Mouse (Mus musculus): Measurements from ENCODE around the gene Syndig1. TPM values are rescaled to one million over a fixed set of nuclear protein-coding genes. Genes with fewer than 3 reads are reported as not detected.

The Syndig1 gene
- polyA plus RNA-seq, 1 experiment from 2014 or later: 7.9 TPM

DNA sequence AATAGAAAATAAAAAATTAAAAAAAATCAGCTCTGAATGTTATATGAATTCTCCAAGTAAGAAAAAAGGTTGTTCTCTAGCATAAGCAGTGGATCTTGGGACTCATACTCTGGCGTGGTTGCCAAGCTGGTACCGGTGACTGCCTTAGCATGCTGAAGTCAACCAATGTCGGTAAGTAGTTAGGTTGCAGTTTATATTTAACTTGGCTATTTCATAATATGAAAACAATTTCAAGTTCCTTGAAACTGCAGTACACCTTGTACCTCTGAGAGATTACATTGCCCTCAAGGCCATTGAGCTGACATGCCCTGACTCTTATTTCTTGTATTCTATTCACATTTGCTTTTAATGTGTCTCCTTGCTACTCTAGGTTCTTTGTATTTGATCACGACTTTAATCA is 163.9 kb downstream of the Syndig1 start:
- Histone ChIP-seq H3K27ac (no peak overlapping the region), H3K4me1 (no peaks in the 10 kb centered on the region), H3K36me3 (no peaks in the 10 kb centered on the region), H3K27me3 (replicated peaks) (no peaks in the 10 kb centered on the region), H3K4me2 (no peak overlapping the region), H3K9ac (no peak overlapping the region), H3K4me3 (replicated peaks) (no peak overlapping the region), H3K9me3 (no peaks in the 10 kb centered on the region)
- 90% methylated on average over 4 of the region's 4 CpGs for WGBS
- no peak for ATAC-seq (ENCODE audit: insufficient read depth, low FRiP score, low read depth)

DNA sequence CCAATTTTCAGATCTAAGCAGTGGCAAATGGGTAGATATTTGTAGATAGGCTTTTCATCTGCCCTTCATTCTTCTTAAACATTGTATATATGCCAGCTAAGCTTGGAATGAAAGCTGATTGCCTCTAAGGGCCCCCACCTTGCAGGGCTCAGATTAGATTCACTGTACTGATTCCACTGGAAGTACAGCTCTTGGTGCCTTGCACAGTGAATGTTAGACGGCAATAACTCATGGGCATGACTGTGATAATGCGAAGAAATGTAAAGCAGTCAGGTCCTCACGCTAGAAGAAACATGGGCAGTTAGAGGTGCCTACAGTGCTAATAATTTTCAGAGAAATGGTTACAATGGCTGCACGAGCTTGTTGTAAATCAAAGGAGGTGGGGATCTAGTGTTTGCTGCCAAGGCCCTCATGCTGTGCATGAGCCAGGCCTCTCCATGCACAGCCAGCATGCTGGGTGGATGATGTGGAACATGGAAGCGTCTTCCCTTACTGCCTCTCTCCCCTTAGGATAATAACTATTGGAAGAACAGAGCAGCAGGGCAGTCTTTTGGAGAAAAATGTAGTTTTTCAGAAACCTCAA is 167.5 kb downstream of the Syndig1 start:
- 70% methylated on average over 5 of the region's 5 CpGs for WGBS
- Histone ChIP-seq H3K4me2 (no peak overlapping the region), H3K9me3 (no peaks in the 10 kb centered on the region), H3K36me3 (no peaks in the 10 kb centered on the region), H3K4me3 (replicated peaks) (no peak overlapping the region), H3K27ac (no peak overlapping the region), H3K4me1 (0 out of 2 replicates have a peak, but pooled peaks cover 3% of the 10 kb centered on the region), H3K9ac (no peak overlapping the region), H3K27me3 (replicated peaks) (no peaks in the 10 kb centered on the region)
- no peak for ATAC-seq (ENCODE audit: insufficient read depth, low FRiP score, low read depth)

DNA sequence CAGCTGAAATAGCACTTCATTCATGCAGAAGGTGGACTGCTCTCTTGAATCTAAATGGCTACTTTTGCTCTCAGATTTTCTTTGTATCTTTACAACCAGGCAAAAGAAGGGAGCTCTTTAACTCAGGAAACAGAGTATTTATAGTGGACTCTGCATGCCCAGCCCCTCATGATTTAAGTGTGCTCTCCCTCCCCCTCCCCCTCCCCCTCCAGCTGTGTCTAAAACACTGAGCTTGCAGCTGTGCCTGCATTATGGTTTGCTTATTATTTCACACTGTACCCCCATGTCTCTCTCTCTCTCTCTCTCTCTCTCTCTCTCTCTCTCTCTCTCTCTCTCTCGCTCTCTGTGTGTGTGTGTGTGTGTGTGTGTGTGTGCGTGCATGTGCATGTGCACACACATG is 168.6 kb downstream of the Syndig1 start:
- H3K9me3 ChIP-seq: no peaks in the 10 kb centered on the region
- H3K4me2 ChIP-seq: no peak overlapping the region
- H3K27ac ChIP-seq: peak overlapping the region; percentile 1; the same call in 1 of the 2 replicates
- 64% methylated on average over 1 of the region's 2 CpGs for WGBS
- H3K4me1 ChIP-seq: 0 out of 2 replicates have a peak, but pooled peaks cover 3% of the 10 kb centered on the region
- H3K4me3 ChIP-seq (replicated peaks): no peak overlapping the region
- no peak overlapping the region for H3K9ac ChIP-seq
- no peak for ATAC-seq (ENCODE audit: insufficient read depth, low FRiP score, low read depth)
- no peaks in the 10 kb centered on the region for H3K36me3 ChIP-seq
- no peaks in the 10 kb centered on the region for H3K27me3 ChIP-seq (replicated peaks)

DNA sequence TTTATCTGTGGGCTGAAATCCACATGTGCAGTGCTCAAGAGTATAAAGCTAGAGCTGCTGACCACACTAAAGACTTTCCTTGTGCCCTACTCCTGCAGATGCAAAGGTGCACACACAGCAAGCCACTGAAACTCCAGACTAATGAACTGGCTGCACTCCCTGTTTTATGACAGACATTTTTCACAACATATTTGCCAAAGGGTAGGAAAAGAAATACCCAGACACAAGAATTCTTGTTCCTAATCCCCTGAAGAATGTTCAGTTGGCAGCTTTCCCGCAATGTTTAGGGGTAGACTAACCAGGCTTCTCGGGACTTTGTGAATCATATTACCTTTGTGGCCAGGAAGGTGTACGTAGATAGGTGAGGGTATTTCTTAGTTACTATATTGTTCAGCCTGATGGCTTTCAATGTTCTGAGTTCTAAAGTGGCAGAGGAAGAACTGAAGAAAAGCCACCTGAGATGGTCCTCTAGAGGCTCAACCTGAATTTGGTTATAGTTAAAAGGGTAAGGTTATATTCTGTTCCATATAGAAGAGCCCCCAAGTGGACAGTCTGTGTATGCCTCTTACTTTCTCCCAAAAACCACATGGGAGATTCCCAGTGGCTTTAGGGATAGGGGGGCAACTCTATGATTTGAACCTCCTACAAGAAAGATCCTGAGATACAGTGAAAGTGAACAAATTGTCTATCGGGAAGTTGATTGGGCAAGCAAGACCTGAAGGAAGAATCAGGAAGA is 169.5 kb downstream of the Syndig1 start:
- Histone ChIP-seq H3K36me3 (no peaks in the 10 kb centered on the region), H3K4me1 (0 out of 2 replicates have a peak, but pooled peaks cover 3% of the 10 kb centered on the region), H3K4me3 (replicated peaks) (no peak overlapping the region), H3K27me3 (replicated peaks) (no peaks in the 10 kb centered on the region), H3K9me3 (no peaks in the 10 kb centered on the region), H3K4me2 (no peak overlapping the region), H3K27ac (no peak overlapping the region), H3K9ac (no peak overlapping the region)
- ATAC-seq (ENCODE audit: insufficient read depth, low FRiP score, low read depth): no peak
- WGBS: 61% methylated on average over 4 of the region's 4 CpGs

DNA sequence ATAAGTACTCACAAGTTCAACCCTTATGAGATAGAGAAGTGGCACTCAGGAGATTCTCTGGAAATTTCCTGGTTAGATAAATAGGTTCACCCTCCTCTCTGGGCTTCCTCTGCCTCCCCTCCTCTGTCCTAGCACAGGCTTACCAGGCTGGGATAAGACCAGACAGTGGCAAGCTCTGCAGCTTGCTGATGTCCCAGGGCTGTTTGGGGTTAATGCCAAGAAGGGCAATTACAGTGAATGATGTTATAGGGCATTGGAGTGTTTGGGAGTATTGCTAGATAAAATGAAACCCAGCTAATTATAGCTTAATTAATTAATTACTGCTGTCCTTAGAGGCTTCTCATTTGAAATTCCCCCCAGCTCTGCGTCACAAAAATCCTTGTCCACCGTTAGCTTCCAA is 171.6 kb downstream of the Syndig1 start:
- Histone ChIP-seq H3K27me3 (replicated peaks) (no peaks in the 10 kb centered on the region), H3K9ac (no peak overlapping the region), H3K36me3 (no peaks in the 10 kb centered on the region), H3K9me3 (no peaks in the 10 kb centered on the region), H3K27ac (no peak overlapping the region), H3K4me1 (0 out of 2 replicates have a peak, but pooled peaks cover 3% of the 10 kb centered on the region), H3K4me3 (replicated peaks) (no peak overlapping the region), H3K4me2 (no peak overlapping the region)
- WGBS: 61% methylated on average over 2 of the region's 2 CpGs
- no peak for ATAC-seq (ENCODE audit: insufficient read depth, low FRiP score, low read depth)

DNA sequence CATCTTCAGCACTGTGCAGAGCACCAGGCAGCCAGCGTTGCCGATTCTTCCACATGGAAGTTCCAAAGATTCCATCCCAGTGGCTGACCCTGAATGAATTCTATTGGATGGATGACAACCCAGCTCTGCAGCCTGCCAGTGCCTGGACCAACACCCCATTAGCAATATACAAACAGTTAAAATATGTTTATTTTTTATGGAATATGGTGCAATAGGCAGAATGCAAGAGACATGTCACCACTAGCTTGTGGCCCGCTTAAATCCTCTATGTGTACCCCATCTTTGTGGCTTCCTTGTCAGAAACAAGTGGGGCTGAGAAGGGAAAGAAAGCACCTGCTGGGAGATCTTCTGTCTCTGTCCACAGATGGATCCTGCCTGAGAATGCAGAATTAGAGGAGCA is 174.5 kb downstream of the Syndig1 start:
- Histone ChIP-seq H3K9me3 (no peaks in the 10 kb centered on the region), H3K4me1 (no peaks in the 10 kb centered on the region), H3K9ac (no peak overlapping the region), H3K27ac (no peak overlapping the region), H3K4me2 (no peak overlapping the region), H3K27me3 (replicated peaks) (no peaks in the 10 kb centered on the region), H3K4me3 (replicated peaks) (no peak overlapping the region), H3K36me3 (no peaks in the 10 kb centered on the region)
- WGBS: 81% methylated on average over 3 of the region's 3 CpGs
- no peak for ATAC-seq (ENCODE audit: insufficient read depth, low FRiP score, low read depth)

DNA sequence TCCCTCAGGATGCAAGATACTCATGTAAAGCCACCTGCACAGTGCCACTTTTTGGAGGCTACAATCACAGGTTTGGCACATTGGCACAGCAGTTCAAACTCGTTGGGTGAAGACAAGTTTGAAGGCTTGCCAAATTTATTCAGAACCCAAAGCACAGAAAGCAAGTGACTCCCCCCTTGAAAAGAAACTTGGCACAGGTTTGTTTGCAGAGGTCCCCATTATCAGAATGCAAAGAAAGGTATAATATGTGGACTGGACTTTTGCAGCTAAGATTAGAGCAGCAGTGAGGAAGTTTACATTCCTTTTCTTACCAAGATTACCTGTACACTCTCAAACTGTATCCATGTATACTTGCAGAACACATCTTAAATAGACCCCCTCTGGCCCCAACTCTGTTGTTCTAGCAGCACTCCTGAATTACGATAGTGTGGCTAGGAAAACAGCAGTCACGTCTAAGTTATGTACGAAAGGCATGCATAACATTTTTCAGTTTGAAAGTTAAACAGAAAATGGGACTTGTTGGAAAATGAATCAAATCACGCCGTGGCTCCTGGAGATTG is 183.9 kb downstream of the Syndig1 start:
- H3K4me2 ChIP-seq: no peak overlapping the region
- no peaks in the 10 kb centered on the region for H3K36me3 ChIP-seq
- no peaks in the 10 kb centered on the region for H3K9me3 ChIP-seq
- H3K27ac ChIP-seq: no peak overlapping the region
- H3K4me1 ChIP-seq: no peaks in the 10 kb centered on the region
- no peak overlapping the region for H3K9ac ChIP-seq
- no peaks in the 10 kb centered on the region for H3K27me3 ChIP-seq (replicated peaks)
- 45% methylated on average over 6 of the region's 6 CpGs for WGBS
- H3K4me3 ChIP-seq (replicated peaks): no peak overlapping the region
- ATAC-seq (ENCODE audit: insufficient read depth, low FRiP score, low read depth): no peak; the same call in 1 of the 2 replicates

DNA sequence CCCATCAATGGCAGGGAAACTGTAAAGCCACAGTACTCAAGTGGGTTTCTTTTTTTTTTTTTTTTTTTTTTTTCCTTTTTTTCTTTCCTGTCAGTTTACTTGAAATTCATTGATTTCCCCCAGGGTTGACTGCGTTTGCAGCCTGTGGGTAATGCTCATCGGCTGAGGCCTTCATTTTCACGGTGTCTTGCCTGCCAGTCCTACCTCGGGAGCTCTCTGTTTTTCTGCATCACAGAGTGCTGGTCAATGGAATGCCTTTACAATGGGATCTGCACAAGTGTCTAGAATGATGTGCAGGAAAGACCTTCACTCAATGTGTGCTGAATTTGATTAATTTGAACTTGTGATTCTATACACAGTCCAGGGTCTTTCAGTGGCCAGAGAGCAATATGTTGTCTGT is 184.8 kb downstream of the Syndig1 start:
- Histone ChIP-seq H3K4me1 (no peaks in the 10 kb centered on the region), H3K9me3 (no peaks in the 10 kb centered on the region), H3K4me2 (no peak overlapping the region), H3K36me3 (no peaks in the 10 kb centered on the region), H3K9ac (no peak overlapping the region), H3K27me3 (replicated peaks) (no peaks in the 10 kb centered on the region), H3K27ac (no peak overlapping the region), H3K4me3 (replicated peaks) (no peak overlapping the region)
- ATAC-seq (ENCODE audit: insufficient read depth, low FRiP score, low read depth): no peak
- 85% methylated on average over 4 of the region's 4 CpGs for WGBS

DNA sequence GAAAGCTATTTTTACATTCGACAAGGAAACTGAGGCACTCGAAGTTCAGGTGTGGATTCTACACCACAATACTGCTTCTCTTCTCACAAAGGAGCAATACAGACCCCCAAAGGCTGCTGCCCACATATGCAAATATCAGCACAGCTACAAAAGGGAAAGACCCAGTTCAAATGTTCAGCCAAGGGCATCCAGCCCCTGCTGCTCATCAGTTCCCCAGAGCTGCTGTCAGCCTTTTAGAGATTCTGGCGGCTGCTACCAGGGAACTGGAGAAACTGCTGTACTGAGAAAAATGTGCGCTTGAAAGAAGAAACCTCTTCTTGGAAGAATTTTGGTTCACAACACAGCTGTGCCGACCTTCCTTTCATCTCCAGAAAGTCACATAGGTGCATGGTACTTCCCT is 187.3 kb downstream of the Syndig1 start:
- ATAC-seq (ENCODE audit: insufficient read depth, low FRiP score, low read depth): no peak
- no peak overlapping the region for H3K4me2 ChIP-seq
- H3K36me3 ChIP-seq: no peaks in the 10 kb centered on the region
- H3K4me1 ChIP-seq: no peaks in the 10 kb centered on the region
- no peak overlapping the region for H3K4me3 ChIP-seq (replicated peaks)
- H3K27ac ChIP-seq: no peak overlapping the region
- WGBS: 66% methylated on average over 5 of the region's 5 CpGs
- no peaks in the 10 kb centered on the region for H3K27me3 ChIP-seq (replicated peaks)
- no peaks in the 10 kb centered on the region for H3K9me3 ChIP-seq
- no peak overlapping the region for H3K9ac ChIP-seq

DNA sequence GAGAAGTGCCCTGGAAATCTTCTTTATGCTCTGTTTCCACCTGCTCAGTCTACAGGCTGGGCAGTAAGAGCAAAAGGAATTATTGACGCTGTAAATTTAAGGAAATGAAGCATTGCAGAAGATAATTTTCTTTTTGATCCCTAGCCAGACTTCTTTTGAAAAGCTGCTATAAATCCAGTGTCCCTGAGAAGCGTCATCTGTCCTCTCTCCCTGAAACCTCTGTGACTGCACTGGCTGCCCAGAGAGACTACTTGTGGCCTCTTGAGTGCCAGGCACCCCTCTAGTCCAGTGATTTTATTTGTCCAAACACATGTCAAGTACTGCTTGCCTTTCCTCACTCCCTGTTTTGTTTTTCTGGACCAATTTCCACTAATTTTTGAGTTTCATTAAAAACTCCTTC is 191.7 kb downstream of the Syndig1 start:
- no peaks in the 10 kb centered on the region for H3K4me1 ChIP-seq
- H3K27me3 ChIP-seq (replicated peaks): no peaks in the 10 kb centered on the region
- no peak overlapping the region for H3K4me2 ChIP-seq
- no peaks in the 10 kb centered on the region for H3K36me3 ChIP-seq
- H3K4me3 ChIP-seq (replicated peaks): no peak overlapping the region
- ATAC-seq (ENCODE audit: insufficient read depth, low FRiP score, low read depth): no peak
- H3K9ac ChIP-seq: no peak overlapping the region
- H3K27ac ChIP-seq: no peak overlapping the region
- no peaks in the 10 kb centered on the region for H3K9me3 ChIP-seq
- 52% methylated on average over 2 of the region's 2 CpGs for WGBS

DNA sequence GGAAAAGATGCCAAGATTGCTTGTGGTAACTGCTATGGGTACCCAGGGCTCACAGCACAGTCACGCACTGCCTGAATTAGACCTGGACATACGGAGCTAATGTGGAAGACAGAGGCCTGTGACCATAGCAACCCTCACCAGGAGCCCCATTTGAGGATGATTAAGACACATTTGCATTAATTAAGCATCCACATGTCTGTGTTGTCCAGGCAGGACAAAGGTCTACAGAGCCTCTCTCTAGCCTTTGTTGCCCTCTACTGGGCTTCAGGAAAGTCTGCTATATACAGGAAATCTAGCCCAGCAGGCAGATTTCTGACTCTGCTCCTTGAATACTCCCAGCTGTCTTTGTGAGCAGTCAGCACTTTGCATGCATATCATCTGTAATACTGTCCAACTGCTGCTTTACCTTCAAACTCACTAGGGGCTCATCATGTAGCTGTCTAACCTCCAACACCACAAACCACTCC is 194.9 kb downstream of the Syndig1 start:
- Histone ChIP-seq H3K4me2 (no peak overlapping the region), H3K27me3 (replicated peaks) (no peaks in the 10 kb centered on the region), H3K4me3 (replicated peaks) (no peak overlapping the region), H3K27ac (no peak overlapping the region), H3K9me3 (no peaks in the 10 kb centered on the region), H3K36me3 (no peaks in the 10 kb centered on the region), H3K9ac (no peak overlapping the region), H3K4me1 (no peaks in the 10 kb centered on the region)
- 36% methylated on average over 2 of the region's 2 CpGs for WGBS
- peak; percentile 39; the same call in 1 of the 2 replicates for ATAC-seq (ENCODE audit: insufficient read depth, low FRiP score, low read depth)

DNA sequence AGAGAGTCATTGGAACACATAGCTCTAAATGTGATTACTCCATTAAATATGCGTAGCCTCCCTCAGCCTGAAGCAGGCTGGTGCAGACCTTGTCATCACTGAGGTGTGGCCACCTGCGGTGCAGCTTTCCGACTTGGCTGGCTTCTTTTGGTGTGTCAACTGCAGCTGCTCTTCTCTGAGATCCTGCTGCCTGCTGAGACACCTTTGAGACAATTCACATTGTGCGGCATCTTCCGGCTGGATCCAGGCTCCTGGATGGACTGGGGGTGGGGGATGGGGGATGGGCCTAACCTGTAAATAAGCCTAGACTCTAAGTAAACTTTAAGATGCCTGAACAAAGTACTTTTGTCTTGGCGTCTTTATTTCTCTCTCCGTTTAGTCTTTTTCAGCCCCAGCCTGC is 214.5 kb downstream of the Syndig1 start:
- H3K4me1 ChIP-seq: no peaks in the 10 kb centered on the region
- no peak overlapping the region for H3K4me2 ChIP-seq
- WGBS: 88% methylated on average over 7 of the region's 7 CpGs
- no peaks in the 10 kb centered on the region for H3K9me3 ChIP-seq
- H3K36me3 ChIP-seq: no peaks in the 10 kb centered on the region
- H3K27ac ChIP-seq: no peak overlapping the region
- H3K27me3 ChIP-seq (replicated peaks): no peaks in the 10 kb centered on the region
- ATAC-seq (ENCODE audit: insufficient read depth, low FRiP score, low read depth): no peak
- H3K4me3 ChIP-seq (replicated peaks): no peak overlapping the region
- no peak overlapping the region for H3K9ac ChIP-seq
